Mouse (Mus musculus): Measurements from ENCODE around the gene Shisa8.

The Shisa8 gene

DNA sequence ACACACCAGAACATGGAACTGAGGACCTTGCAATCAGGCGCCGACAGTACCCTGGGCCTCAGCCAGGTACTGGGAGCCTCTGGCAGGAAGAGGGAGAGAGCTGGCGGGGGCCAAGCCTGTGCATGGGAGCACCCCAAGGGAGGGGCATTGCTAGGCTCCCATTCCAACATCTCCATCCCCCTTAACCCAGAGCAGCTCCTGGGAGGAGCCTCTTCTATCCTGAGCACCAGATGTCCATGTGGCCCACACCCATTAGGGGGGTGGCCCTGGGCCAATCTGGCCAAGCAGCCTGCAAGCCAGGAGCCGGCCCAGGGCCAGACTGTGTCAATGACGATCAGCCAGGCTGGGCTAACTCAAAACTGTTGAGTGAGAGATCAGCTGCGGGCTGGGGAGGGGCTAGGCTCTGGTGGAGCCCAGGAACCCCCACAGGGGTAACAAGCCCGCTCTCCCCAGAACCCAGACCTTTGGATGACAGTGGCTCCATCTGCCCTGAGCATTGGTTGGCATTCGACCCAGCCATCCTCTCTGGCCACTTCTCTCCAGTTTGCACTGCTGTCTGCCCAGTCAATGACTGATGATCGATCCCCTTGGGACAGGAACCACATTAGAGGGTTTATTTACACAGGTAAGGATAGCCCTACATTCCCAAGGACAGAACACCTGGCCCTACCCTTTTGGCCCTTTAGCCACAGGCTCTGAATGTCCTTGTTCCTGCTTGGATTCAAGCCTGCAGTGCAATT, 6.1 kb downstream of the Shisa8 start:
- no peak for DNase-seq (ENCODE audit: extremely low read depth, low read depth)

DNA sequence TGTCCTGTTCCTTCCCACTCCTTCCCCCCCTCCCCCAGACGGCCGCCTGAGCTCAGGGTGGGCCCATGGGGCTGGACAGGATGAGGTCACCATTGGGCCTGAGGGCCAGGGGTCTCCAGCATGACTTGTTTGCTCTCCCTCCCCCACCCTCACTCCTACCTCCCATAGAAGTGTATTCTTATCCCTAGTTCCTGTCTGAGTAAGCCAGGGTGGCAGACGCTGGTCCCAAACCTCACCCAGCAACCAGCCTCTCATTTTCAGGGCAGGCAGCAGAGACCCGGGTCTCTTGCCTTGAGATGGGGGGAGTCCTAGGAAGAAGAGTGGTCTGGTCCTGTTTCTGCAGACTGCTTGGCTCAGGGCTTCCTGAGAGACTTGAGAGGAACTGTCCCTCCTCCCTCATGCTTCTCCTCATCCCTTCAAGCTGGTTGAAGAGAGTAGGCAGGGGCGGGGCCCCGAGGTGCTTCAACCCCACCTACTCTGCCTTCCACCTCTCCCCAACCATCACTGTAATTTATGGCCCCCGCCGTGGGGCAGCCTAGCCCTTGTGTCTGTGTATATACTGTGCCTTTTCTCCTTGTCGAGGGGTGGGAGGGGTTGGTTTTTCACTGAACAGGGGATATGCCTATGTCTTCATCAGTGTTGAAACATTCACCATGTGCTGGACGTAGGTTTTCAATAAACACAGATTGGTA, 7.8 kb downstream of the Shisa8 start:
- no peak for DNase-seq (ENCODE audit: extremely low read depth, low read depth)

DNA sequence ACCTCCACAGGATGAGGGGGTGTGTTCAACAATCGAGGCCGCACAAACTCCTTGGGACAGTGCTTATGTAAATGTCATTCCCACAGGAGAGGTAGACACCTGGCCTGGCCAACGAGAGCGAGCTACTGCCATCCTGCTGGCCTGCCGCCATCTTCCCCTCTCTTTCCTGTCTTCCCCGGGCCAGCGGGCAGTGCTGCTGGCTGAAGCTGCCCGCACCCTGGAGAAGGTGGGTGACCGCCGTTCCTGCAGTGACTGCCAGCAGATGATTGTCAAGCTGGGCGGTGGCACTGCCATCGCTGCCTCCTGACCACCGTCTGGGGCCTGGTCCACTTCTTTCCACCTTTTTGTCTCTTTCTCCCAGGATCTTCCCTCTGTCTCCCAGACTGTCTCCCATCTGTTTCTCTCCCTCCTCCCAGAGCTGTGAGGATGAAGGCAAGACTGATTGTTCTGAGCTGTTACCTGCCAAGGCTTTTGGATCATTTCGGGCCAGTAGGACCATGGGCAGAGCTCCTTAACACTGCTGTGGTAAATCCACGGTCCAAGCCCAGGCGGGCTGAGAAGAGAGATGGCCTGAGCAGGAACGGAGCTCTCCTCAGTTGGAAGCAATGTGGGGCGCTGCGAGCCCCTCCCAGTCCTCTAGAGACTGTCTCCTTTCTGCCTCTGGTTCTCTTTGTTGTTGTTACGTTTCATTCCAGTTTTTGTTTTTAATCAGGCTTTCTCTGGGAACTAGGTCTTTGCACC, 8.8 kb downstream of the Shisa8 start:
- DNase-seq (ENCODE audit: extremely low read depth, low read depth), result no peak

DNA sequence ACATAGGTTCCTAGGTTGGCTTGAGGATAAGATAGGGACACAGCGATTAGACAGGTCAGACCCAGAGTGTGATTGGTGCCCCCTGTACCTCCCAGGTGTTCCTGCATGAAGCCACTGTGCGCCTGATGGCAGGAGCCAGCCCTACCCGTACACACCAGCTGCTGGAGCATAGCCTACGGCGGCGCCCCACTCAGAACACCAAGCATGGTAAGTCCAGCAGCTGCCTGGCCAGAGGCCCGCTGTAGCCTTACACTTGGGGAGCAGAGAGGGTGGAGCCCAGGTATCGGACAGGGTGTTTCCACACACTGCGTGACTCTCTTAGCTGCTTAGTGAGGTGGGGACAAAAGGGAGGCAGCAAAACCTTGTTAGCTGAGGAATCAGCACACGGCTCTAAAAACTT, 9.5 kb downstream of the Shisa8 start:
- no peak for DNase-seq (ENCODE audit: extremely low read depth, low read depth)

DNA sequence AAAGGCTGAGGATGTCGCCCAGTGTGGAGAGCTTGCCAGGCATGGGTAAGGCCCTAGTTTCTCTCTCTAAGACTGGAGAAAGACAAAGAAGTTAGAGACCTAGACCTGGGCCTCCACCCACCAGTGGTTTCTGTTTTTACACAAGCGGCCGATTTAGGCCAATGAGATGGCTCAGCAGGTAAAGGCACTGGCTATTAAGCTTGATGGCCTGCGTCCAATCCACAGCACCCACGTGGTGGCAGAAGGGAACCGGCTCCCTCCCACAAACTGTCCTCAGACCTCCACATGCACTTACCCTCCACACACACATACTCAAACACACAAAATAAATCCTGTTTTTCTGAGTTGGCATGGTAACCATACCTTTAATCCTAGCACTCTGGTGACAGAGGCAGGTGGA, 10.5 kb downstream of the Shisa8 start:
- no peak for DNase-seq (ENCODE audit: extremely low read depth, low read depth)

DNA sequence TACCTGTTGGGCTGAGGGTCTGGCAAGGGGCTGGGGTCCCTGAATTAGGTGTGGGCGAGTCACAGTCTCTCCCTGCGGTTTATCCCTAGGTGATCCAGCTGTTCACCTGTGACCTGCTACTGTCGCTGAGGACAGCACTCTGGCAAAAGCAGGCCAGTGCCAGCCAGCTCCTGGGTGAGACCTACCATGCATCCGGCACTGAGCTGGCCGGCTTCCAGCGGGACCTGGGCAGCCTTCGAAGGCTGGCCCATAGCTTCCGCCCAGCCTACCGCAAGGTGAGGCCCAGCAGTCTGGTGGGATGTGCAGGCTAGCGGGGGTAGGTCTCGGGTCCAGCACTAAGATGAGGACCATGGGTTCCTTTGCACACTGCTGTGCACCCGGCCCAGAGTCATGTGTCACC, 13.1 kb downstream of the Shisa8 start:
- DNase-seq (ENCODE audit: extremely low read depth, low read depth), result no peak

DNA sequence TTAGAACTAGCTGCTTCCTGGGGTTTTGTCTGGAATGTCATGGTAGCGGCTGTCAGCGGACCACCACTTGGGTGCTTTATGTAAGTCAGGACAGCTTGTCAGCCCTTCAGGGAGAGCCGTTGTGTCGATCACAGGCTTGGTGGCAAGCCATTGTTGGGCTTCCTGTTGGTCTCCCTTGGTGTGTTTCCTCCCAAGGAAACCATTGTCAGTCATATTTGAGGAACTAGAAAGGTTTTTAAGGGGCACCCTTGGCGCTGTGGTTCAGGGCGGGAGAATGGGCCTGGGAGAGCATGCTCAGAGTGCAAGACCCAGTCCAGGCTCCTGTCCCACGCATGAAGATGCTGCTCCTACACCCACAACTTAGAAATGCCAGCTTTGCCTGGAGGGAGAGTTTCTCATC, 14.3 kb downstream of the Shisa8 start:
- DNase-seq (ENCODE audit: extremely low read depth, low read depth), result no peak

DNA sequence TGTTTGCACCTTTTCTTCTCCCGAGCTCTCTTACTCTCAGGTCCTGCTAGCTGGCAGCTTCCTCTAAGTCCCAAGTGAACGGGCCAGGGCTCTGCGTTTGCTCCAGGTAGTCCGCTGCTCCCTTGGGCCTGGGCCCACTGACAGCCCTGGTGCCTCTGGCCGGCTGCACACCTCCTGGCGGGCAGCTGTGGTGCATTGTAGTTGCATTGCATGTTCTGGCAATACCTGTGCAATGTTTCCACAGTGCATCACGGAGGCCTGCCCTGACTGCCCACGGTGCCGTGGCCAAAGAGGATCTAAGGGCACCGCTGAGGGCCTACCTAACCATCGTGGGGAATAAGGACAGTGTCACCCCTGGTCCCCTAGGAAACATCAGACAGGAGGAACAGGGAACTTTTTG, 14.7 kb downstream of the Shisa8 start:
- DNase-seq (ENCODE audit: extremely low read depth, low read depth), result no peak

DNA sequence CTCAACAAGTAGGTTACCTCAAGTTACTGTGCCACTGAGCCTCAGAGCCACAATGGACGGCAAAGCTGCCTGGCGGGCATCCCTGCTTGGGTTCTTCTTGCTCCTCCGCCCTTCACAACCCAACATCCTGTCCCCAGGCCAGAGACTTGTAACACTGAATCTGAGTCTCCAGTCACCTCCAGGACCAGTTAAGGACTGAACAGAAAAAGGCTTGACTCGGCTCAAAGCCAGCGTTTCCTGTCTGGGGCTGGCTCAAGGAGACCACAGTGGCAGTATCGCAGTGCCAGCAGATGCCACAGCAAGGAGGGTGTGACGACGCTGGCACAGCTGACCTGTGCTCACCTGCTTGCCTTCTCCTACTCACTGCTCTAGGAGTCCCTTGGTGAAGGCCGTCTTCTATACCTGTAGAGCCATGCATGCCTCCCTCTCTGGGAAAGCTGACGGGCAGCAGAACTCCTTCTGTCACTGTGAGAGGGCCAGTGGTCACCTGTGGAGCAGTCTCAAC, 15.3 kb downstream of the Shisa8 start:
- no peak for DNase-seq (ENCODE audit: extremely low read depth, low read depth)

DNA sequence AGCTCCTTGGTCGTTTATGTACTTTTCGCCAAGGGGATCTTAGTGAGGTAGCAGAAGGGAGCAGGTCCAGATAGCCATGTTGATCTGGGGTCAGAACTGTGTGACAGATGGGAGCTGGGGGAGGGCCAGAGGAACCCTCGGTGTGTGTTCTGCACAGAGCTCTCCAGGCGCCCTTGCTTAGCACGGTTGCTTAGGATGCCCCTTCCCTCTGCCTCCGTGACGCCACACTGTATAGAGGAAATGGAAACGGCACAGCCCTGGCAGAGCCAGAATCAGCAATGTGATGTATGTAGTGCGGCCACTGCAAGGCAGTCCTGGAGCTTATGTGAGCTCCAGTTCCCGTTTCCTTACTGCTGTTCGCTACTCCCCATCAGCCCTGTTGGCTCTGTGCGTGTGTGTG, 16.3 kb downstream of the Shisa8 start:
- DNase-seq (ENCODE audit: extremely low read depth, low read depth), result no peak

DNA sequence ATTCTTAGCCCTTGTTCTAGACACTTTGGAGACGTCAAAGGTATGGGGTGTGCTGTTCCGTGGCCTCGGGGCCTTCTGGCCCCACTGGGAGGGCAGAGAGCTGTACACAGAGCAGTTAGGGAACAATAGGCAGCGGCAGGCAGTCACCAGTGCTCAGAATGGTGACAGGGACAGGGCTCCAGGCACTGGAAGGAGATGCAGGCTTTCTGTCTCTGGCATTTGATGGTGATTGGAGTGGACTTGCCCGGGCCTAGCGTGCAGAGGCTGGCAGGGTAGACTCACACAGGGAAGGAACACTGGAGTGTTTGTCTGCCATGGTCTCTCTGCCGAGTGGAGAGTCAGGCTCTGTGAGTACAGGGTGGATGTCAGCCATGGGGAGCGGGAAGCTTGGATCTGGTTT, 20.0 kb downstream of the Shisa8 start:
- DNase-seq (ENCODE audit: extremely low read depth, low read depth), result no peak

DNA sequence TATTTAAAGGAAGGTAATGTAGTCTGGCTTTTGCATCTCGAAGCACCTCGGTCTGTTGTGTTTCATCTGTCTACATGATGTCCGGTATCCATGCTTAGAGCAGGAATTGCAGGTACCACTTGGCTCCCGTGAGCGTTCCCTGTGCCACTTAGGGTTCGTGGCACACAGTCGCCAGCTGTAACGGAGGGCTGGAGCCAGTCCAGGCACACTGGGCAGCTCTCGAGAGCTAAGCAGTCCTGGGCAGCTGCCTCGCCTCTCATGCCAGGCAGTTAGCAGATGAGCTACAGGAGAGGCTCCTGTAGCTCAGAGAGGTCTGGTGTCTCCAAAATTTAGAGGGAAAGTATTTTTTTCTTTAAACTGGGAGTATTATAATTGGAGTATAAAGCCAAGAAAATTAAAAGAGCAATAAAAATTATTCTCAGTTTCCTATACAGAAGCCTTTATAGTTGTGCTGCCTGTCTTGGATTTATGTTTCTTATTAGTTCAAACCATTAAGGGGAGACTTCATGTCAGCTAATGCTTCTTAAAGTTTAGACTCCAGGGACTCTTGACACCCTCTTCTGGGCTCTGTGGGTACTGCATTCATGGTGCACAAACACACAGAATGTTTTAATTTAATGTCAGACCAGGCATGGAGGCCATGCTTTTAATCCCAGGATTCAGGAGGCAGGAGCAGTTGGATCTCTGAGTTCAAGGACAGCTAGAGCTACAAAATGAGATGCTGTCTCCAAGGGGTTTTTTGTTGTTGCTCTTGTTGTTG, 24.0 kb downstream of the Shisa8 start:
- peak; percentile 39 for DNase-seq (ENCODE audit: extremely low read depth, low read depth)

DNA sequence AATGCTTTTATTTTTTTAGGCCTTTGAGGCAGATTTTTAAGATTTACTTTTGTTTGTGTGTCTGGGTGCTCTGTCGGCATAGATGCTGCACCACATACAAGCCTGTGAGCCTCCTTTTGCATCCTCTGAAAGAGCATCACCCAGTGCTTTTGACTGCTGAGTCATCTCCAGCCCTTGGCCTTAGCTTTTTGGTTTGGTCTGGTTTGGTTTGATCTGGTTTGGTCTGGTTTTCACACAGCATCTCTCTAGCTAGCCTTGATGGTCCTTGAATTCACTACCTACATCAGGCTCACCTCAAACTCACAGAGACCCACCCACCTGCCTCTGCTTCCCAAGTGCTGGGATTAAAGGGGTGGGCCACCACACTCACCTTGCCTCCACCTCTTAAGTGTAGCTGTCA, 24.7 kb downstream of the Shisa8 start:
- no peak for DNase-seq (ENCODE audit: extremely low read depth, low read depth)

DNA sequence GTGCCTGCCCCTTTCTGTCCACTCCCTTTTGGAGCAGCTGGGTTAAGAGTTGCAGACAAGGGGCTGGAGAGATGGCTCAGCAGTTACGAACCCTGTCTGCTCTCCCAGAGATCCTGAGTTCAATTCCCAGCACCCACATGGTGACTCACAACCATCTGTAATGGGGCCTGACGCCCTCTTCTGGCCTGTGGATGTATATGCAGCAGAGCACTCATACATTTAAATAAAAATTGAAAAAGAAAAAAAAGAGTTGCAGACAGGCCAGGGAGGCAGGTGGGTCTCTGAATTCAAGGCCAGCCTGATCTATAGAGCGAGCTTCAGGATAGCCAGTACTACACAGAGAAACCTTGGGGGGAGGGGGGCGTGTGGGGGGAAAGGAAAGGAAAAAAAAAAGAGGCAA, 25.2 kb downstream of the Shisa8 start:
- no peak for DNase-seq (ENCODE audit: extremely low read depth, low read depth)

DNA sequence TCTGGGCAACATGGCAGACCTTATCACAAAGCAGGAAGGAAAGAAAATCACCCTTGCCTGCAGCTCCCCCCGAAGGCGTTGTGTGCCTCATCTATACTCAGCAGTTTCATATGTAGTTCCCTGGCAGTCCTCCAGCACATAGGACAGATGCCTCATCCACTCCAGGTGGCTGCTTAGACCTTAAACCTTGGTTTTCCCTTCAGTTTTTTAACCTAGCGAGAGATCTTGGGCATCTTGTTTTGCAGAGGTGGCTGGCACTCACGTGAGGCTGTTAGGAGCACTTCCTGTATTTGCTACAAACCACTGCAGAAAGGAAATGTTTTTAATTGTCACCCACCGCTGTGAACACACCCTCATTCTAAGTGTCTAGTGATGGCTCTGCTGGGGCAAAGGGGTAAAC, 25.7 kb downstream of the Shisa8 start:
- no peak for DNase-seq (ENCODE audit: extremely low read depth, low read depth)

DNA sequence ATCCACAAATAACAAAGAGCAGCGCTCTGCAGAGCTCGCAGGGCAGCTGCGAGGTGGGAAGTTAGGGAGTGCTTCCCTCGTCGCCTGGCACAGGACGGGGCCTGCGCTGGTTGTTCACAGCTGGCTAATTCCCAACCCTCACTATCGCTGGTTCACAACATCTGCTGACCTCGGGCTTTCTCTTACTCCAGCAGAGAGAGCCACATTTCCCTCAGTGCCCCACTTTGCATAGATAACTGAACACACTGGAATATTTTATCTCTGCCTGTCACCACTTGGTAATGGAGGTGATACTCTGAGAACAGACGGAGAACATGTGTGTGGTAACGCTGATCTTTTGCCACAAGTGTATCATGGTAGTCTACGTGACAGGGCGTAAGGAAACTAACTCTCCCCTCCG, 26.5 kb downstream of the Shisa8 start:
- DNase-seq (ENCODE audit: extremely low read depth, low read depth), result no peak

DNA sequence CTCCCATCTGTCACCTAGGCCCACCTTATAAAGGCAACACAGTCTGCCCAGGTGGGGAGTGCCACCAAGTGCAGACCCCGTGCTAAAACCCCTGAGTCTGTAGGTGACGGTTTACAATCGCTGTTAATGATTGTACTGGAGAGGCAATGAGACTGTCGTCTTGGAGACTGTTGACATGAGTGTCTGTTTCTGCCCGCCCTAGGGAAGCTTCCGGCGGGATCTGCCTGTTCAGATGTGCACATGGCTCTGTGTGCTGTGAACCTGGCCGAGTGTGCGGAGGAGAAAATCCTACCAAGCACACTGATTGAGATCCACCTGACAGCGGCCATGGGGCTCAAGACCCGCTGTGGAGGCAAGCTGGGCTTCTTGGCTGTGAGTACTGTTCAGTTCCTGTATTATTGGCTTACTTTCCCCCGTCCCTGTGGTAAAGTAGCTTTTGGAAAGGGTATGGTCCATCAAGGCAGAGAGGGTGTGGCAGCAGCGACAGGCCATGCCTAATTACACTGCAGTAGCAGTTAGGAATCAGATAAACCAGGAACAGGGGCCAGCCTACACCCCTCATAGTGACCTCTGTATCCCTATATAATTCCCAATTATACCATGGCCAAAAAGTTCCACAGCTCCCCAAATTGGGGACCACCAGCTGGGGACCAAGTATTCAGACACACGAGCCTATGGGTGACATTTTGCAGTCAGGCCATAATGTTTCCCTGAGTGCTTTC, 27.4 kb downstream of the Shisa8 start:
- DNase-seq (ENCODE audit: extremely low read depth, low read depth), result no peak

DNA sequence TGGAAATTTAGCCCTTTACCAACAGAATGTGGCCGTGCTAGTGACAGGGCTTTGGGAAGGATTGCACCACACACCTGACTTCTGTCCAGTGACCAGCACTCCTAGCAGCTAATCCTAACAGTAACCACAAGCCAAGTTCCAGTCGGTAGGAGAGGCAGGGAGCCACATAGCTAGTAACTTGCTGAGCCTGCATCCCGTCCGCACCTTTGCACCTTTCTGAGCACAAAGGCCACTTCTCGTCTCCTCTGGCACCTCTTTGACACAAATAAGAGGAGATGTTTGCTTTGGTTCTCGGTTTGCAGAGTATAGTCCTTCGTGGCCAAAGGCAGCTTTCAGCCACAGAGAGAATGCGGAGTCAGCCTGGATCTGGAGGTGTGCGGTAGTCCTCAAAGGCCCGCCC, 28.0 kb downstream of the Shisa8 start:
- DNase-seq (ENCODE audit: extremely low read depth, low read depth), result no peak

DNA sequence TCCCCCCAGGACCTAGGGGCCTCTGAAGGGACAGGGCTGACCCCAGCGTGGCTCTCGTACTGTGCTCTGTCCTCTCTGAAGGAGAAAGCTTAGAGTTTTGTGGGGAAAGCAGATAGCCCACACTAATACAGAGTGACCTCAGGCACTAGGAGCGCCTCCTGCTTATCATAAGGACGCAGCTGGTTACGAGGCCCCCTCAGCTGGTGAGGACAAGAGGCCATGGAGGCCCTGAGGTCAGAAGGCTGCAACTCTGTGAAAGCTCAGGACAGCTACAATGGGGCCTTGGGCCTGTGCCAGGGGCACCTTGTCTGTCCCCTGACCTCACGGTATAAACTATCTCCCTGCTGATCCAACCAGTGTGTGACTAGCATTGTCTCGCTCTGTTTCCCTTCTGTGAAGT, 28.4 kb downstream of the Shisa8 start:
- no peak for DNase-seq (ENCODE audit: extremely low read depth, low read depth)

DNA sequence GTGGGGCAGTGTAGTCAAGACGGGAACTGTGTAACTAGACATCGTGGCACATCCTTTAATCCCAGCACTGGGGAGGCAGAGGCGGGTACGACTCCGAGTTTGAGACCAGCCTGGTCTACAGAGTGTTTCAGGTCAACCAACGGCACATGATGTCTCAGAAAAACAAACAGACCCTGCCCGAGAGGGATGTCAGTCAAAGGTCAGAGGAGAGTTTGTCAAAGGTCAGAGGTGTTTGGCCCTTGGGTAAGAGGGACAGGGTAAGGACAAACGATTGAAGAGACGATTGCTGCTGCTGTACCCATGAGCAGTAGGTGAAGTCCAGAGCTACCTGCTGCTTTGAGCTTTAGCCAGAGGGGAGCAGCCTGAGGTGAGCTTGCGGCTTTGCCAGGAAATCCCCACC, 29.0 kb downstream of the Shisa8 start:
- no peak for DNase-seq (ENCODE audit: extremely low read depth, low read depth)

DNA sequence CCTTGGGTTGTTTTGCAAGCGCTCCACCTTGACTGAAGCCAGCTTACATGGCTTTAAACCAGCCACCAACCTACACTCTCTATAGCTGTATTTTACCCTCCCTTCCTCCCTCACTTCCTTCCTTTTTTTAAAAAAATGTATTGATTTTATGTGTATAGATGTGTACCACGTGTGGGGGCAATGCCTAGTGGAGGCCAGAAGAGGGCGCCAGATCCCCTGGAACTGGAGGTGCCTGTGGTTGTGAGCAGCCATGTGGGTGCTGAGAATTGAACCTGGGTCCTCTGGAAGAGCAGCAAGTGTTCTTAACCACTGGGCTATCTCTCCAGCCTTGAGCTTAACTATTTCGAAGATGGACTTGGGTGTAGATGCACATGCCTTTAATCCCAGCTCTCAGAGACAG, 30.3 kb downstream of the Shisa8 start:
- DNase-seq (ENCODE audit: extremely low read depth, low read depth), result no peak
